ENCODE assay signal across 8 mouse cellular contexts in genomic region chr4:137739151-137739923, GRCm38 (mm10). TPM values are rescaled to one million over a fixed set of nuclear protein-coding genes. Genes with fewer than 3 reads are reported as not detected.
DNase-seq lines count a peak whose midpoint lies in the region; ATAC-seq and TF ChIP-seq lines count a peak whose summit lies in the region.

No protein-coding gene starts in this region.

- peak overlapping the region; percentile 19; the same call in 1 of the 2 replicates for H3K4me3 ChIP-seq in heart, embryonic 10.5 days
- H3K4me3 ChIP-seq in limb, embryonic 11.5 days (ENCODE audit: low read depth, low read length), result no peak overlapping the region
- H3K4me3 ChIP-seq in midbrain, postnatal 0 days (ENCODE audit: low read depth, low read length), result no peak overlapping the region

- no peak overlapping the region for H3K9ac ChIP-seq in limb, embryonic 11.5 days (ENCODE audit: low read length)
- H3K9ac ChIP-seq in midbrain, postnatal 0 days (replicated peaks; ENCODE audit: low read length, poor library complexity, severe bottlenecking), result no peak overlapping the region

- no peaks in the 10 kb centered on the region for H3K36me3 ChIP-seq in heart, embryonic 10.5 days
- H3K36me3 ChIP-seq in limb, embryonic 11.5 days (ENCODE audit: control insufficient read depth, insufficient read depth, low read length), result no peaks in the 10 kb centered on the region
- H3K36me3 ChIP-seq in midbrain, postnatal 0 days (ENCODE audit: insufficient read depth, low read length), result no peaks in the 10 kb centered on the region

- no peak overlapping the region for H3K27ac ChIP-seq in heart, embryonic 10.5 days
- H3K27ac ChIP-seq in limb, embryonic 11.5 days (replicated peaks; ENCODE audit: low read depth, low read length), result no peak overlapping the region
- H3K27ac ChIP-seq in midbrain, postnatal 0 days (ENCODE audit: low read depth, low read length), result no peak overlapping the region; the same call in 1 of the 2 replicates

- ATAC-seq in granulocyte monocyte progenitor cell, adult 5-6 weeks (replicated peaks; ENCODE audit: poor library complexity, severe bottlenecking), result peak; percentile 35; the same call in 1 of the 2 replicates
- ATAC-seq in limb, embryonic 11.5 days (ENCODE audit: insufficient number of reproducible peaks, low FRiP score, low TSS enrichment, low read depth), result 0 out of 2 replicates have a peak, but pooled peaks have one; percentile 11
- ATAC-seq in midbrain, postnatal 0 days (ENCODE audit: low FRiP score), result peak; percentile 38

- H3K4me2 ChIP-seq in limb, embryonic 11.5 days (ENCODE audit: low read depth, severe bottlenecking), result peak overlapping the region; percentile 15; the same call in 1 of the 2 replicates
- H3K4me2 ChIP-seq in midbrain, postnatal 0 days (ENCODE audit: low read depth, low read length, poor library complexity, severe bottlenecking), result peak overlapping the region; percentile 31

- intact Hi-C loops in heart, postnatal 36 days (cut with DNase I), result no loop called here

- 46% methylated on average over 9 of the region's 9 CpGs for WGBS in heart, embryonic 10.5 days
- WGBS in limb, embryonic 11.5 days, result 49% methylated on average over 9 of the region's 9 CpGs
- 53% methylated on average over 9 of the region's 9 CpGs for WGBS in midbrain, postnatal 0 days

- no peak for TF ChIP-seq CTCF in midbrain, postnatal 0 days (IDR thresholded peaks at IDR 0.05)

- no peaks in the 10 kb centered on the region for H3K9me3 ChIP-seq in heart, embryonic 10.5 days
- no peaks in the 10 kb centered on the region for H3K9me3 ChIP-seq in limb, embryonic 11.5 days (ENCODE audit: control insufficient read depth, low read length)
- no peaks in the 10 kb centered on the region for H3K9me3 ChIP-seq in midbrain, postnatal 0 days (ENCODE audit: low read length)

- DNase-seq in heart, embryonic 10.5 days (ENCODE audit: low spot score), result no peak
- DNase-seq in heart, postnatal 36 days, result no peak
- DNase-seq in ZHBTc4 (ENCODE audit: low read depth, low spot score), result peak; percentile 81
- DNase-seq in limb, embryonic 11.5 days (ENCODE audit: low spot score), result peak; percentile 70
- peak; percentile 84 for DNase-seq in midbrain, postnatal 0 days (ENCODE audit: low spot score)
- no peak for DNase-seq in gastrocnemius, postnatal 10 days
- DNase-seq in urinary bladder, postnatal 25 days (ENCODE audit: low spot score), result no peak

- peaks cover 30% of the 10 kb centered on the region for H3K4me1 ChIP-seq in heart, embryonic 10.5 days
- H3K4me1 ChIP-seq in limb, embryonic 11.5 days (ENCODE audit: control insufficient read depth, insufficient read depth, low read length), result peaks cover 6% of the 10 kb centered on the region; the same call in 1 of the 2 replicates
- H3K4me1 ChIP-seq in midbrain, postnatal 0 days (ENCODE audit: insufficient read depth, low read length), result peaks cover 5% of the 10 kb centered on the region; the same call in 1 of the 2 replicates

- H3K27me3 ChIP-seq in heart, embryonic 10.5 days (ENCODE audit: insufficient read depth, poor library complexity, severe bottlenecking), result peaks cover 18% of the 10 kb centered on the region
- H3K27me3 ChIP-seq in limb, embryonic 11.5 days (ENCODE audit: control insufficient read depth, insufficient read depth, low read length), result no peaks in the 10 kb centered on the region
- no peaks in the 10 kb centered on the region for H3K27me3 ChIP-seq in midbrain, postnatal 0 days (ENCODE audit: insufficient read depth, low read length)

RNA-seq across cellular contexts. Expression of gene Alpl, which starts 56.8 kb away (rescaled TPM):
- 1.0 and 4.5 TPM in 2 replicates for polyA plus RNA-seq in heart, embryonic 10.5 days (2016; fragmentation: Nextera tagmentation; extraction: Ambion mirVana)
- total RNA-seq in heart, postnatal 36 days (2021), result 10 to 100 TPM; 29.5 to 45.6 TPM
- total RNA-seq in granulocyte monocyte progenitor cell, adult 5-6 weeks (2014; fragmentation: Nextera tagmentation), result not detected in 2 replicates
- not detected in 2 replicates for total RNA-seq in granulocyte monocyte progenitor cell, adult 5-6 weeks (2017)
- 2.9 and 4.8 TPM in 2 replicates for polyA plus RNA-seq in limb, embryonic 11.5 days (2014; fragmentation: Nextera tagmentation; extraction: Ambion mirVana)
- 14.3 and 17.9 TPM in 2 replicates for total RNA-seq in midbrain, postnatal 0 days (2014; rRNA removed)
- polyA plus RNA-seq in midbrain, postnatal 0 days (2015; fragmentation: Nextera tagmentation; extraction: Ambion mirVana), result 16.1 and 19.1 TPM in 2 replicates
- 10 to 100 TPM in 1 of 2 experiments, 1 to 10 TPM in 1; 2.7 to 20.8 TPM for total RNA-seq in gastrocnemius, postnatal 10 days (2021)

Comparison
In these comparisons a context has a peak if more than half of its experiments do, and no peak if none do; other contexts are left out.
1. DNase-seq: peak in ZHBTc4 (single experiment), limb, embryonic 11.5 days (single experiment) and midbrain, postnatal 0 days (single experiment); none in heart, embryonic 10.5 days (single experiment), heart, postnatal 36 days (0 of 2), gastrocnemius, postnatal 10 days (single experiment) and urinary bladder, postnatal 25 days (single experiment).
2. Peak in every context shown above with its lines, with median percentiles within 50 percentile points of each other: ATAC-seq.